Mouse (Mus musculus) thymus, adult 2 months (tissue): ENCODE data around the gene Apba2. TPM values are rescaled to one million over a fixed set of nuclear protein-coding genes. Genes with fewer than 3 reads are reported as not detected.

Experiments
- DNase-seq: peaks from one replicate; pipeline ENCODE4 v3.0.0; 2021
- H3K27ac ChIP-seq: fragments of 200-500 bp; 2 replicates; pipeline ENCODE4 v1.5.1; 2012; ENCODE audit warnings: low read length, control low read depth; ENCODE audit not compliant: control insufficient read depth, insufficient read depth
- H3K27me3 ChIP-seq: fragments of 200-500 bp; 2 replicates; pipeline ENCODE4 v1.6.1; 2012; ENCODE audit warnings: mild to moderate bottlenecking, low read length, moderate library complexity, mixed read lengths; ENCODE audit not compliant: control insufficient read depth, insufficient read depth
- H3K36me3 ChIP-seq: fragments of 200-500 bp; 2 replicates; pipeline ENCODE4 v1.6.1; 2012; ENCODE audit warnings: mild to moderate bottlenecking, low read length, moderate library complexity; ENCODE audit not compliant: control insufficient read depth, insufficient read depth
- H3K4me1 ChIP-seq: fragments of 200-500 bp; replicated peaks from 2 replicates; pipeline ENCODE4 v1.6.1; 2012; ENCODE audit warnings: low read length; ENCODE audit not compliant: control insufficient read depth, insufficient read depth
- H3K4me3 ChIP-seq: fragments of 200-500 bp; 2 replicates; pipeline ENCODE4 v1.5.1; 2012; ENCODE audit warnings: mild to moderate bottlenecking, low read length, control low read depth, moderate library complexity; ENCODE audit not compliant: control insufficient read depth, insufficient read depth
- CTCF ChIP-seq: fragments of 200-500 bp; IDR thresholded peaks from 2 replicates; pipeline ENCODE4 v1.5.1; 2012; ENCODE audit warnings: mild to moderate bottlenecking, control low read depth, low read length, moderate library complexity, borderline replicate concordance; ENCODE audit not compliant: control insufficient read depth, poor library complexity, insufficient read depth; ENCODE audit errors: extremely low read depth
- POLR2A ChIP-seq: fragments of 200-500 bp; IDR thresholded peaks from 2 replicates; pipeline ENCODE4 v1.6.1; 2012; ENCODE audit warnings: mild to moderate bottlenecking, low read length, control low read depth, moderate library complexity; ENCODE audit not compliant: control insufficient read depth, poor library complexity, insufficient read depth; ENCODE audit errors: extremely low read depth
- WGBS: fragments of 180-500 bp; shearing (Covaris S2); methylation state at CpG from one replicate; pipeline ENCODE4 v1.1.7; 2018; 5-methylcytosine and 5-hydroxymethylcytosine counted together
- polyA plus RNA-seq: library from polyadenylated mRNA; depleted of rRNA; stranded (reverse); fragments of >200 nt; gene quantifications from 2 replicates; pipeline ENCODE4 v1.2.3, GENCODE M21; 2012

The Apba2 gene
- polyA plus RNA-seq, 1 experiment: 18.1 TPM

GRCm38 (mm10) chr7:64521695-64522408 lies 20.3 kb downstream of the Apba2 start:
- 92% methylated on average over 5 of the region's 5 CpGs for WGBS
- no peak overlapping the region for H3K27ac ChIP-seq
- no peaks in the 10 kb centered on the region for H3K4me1 ChIP-seq
- H3K27me3 ChIP-seq: no peaks in the 10 kb centered on the region
- TF ChIP-seq CTCF (no peak), POLR2A (no peak)
- no peak for DNase-seq
- no peaks in the 10 kb centered on the region for H3K36me3 ChIP-seq
- no peak overlapping the region for H3K4me3 ChIP-seq

GRCm38 (mm10) chr7:64522409-64522730 lies 20.9 kb downstream of the Apba2 start:
- TF ChIP-seq POLR2A (no peak), CTCF (no peak)
- Histone ChIP-seq H3K27me3 (no peaks in the 10 kb centered on the region), H3K27ac (no peak overlapping the region), H3K36me3 (no peaks in the 10 kb centered on the region), H3K4me1 (no peaks in the 10 kb centered on the region), H3K4me3 (no peak overlapping the region)
- no peak for DNase-seq
- WGBS: 50% methylated on average over 1 of the region's 1 CpGs

GRCm38 (mm10) chr7:64531297-64531696 lies 29.8 kb downstream of the Apba2 start:
- 100% methylated on average over 1 of the region's 1 CpGs for WGBS
- Histone ChIP-seq H3K27me3 (no peaks in the 10 kb centered on the region), H3K4me3 (no peak overlapping the region), H3K36me3 (no peaks in the 10 kb centered on the region), H3K27ac (no peak overlapping the region), H3K4me1 (no peaks in the 10 kb centered on the region)
- TF ChIP-seq CTCF (no peak), POLR2A (no peak)
- DNase-seq: no peak

GRCm38 (mm10) chr7:64533374-64533773 lies 31.9 kb downstream of the Apba2 start:
- no peak for TF ChIP-seq CTCF
- no peak for TF ChIP-seq POLR2A
- Histone ChIP-seq H3K36me3 (no peaks in the 10 kb centered on the region), H3K4me1 (no peaks in the 10 kb centered on the region), H3K4me3 (no peak overlapping the region), H3K27me3 (no peaks in the 10 kb centered on the region), H3K27ac (no peak overlapping the region)
- WGBS: 95% methylated on average over 6 of the region's 6 CpGs
- DNase-seq: no peak

GRCm38 (mm10) chr7:64535269-64535668 lies 33.8 kb downstream of the Apba2 start:
- 74% methylated on average over 2 of the region's 2 CpGs for WGBS
- DNase-seq: no peak
- no peaks in the 10 kb centered on the region for H3K4me1 ChIP-seq
- no peaks in the 10 kb centered on the region for H3K36me3 ChIP-seq
- no peak overlapping the region for H3K4me3 ChIP-seq
- TF ChIP-seq POLR2A (no peak), CTCF (no peak)
- H3K27ac ChIP-seq: no peak overlapping the region
- no peaks in the 10 kb centered on the region for H3K27me3 ChIP-seq

GRCm38 (mm10) chr7:64539450-64540148 lies 38.1 kb downstream of the Apba2 start:
- Histone ChIP-seq H3K4me3 (no peak overlapping the region), H3K36me3 (no peaks in the 10 kb centered on the region), H3K27ac (no peak overlapping the region), H3K4me1 (no peaks in the 10 kb centered on the region), H3K27me3 (no peaks in the 10 kb centered on the region)
- DNase-seq: no peak
- 72% methylated on average over 10 of the region's 10 CpGs for WGBS
- TF ChIP-seq CTCF: no peak
